Mouse (Mus musculus) CD4-positive helper T cell, adult 2 months (primary cell): ENCODE measurements around the gene Krtap19-4.

Experiments used
- DNase-seq: peaks from one replicate; pipeline ENCODE4 v3.0.0-alpha.2; 2012; ENCODE audit warnings: low read depth, missing footprints, low spot score

The Krtap19-4 gene

GRCm38 (mm10) chr16:88884989-88885388, at the start of gene Krtap19-4:
TSS of gene Krtap19-4 (minus strand) at chr16:88885089.
- DNase-seq, result no peak

GRCm38 (mm10) chr16:88932165-88932564, 47.3 kb upstream of the Krtap19-4 start, which contains the start of gene Krtap19-9b:
TSS of gene Krtap19-9b (minus strand) at chr16:88932265.
- DNase-seq, result no peak

- no peak for DNase-seq
These were observed 11.5 kb upstream of the Krtap19-4 start, which contains the start of gene Krtap19-5 for GRCm38 (mm10) chr16:88896357-88896756. TSS of gene Krtap19-5 (minus strand) at chr16:88896457.

- DNase-seq, result no peak
These were observed 2.0 kb upstream of the Krtap19-4 start for GRCm38 (mm10) chr16:88886870-88887269.

GRCm38 (mm10) chr16:88877938-88878337, 7.0 kb downstream of the Krtap19-4 start, which contains the start of gene Krtap19-3:
TSS of gene Krtap19-3 (minus strand) at chr16:88878038.
- no peak for DNase-seq

- DNase-seq, result no peak
These were observed 10.7 kb downstream of the Krtap19-4 start, which contains the start of gene Krtap19-2 for GRCm38 (mm10) chr16:88874169-88874568. TSS of gene Krtap19-2 (minus strand) at chr16:88874269.

- DNase-seq, result no peak
These were observed 15.6 kb downstream of the Krtap19-4 start, which contains the start of gene Krtap19-1 for GRCm38 (mm10) chr16:88869311-88869710. TSS of gene Krtap19-1 (minus strand) at chr16:88869411.

- no peak for DNase-seq
These were observed 19.9 kb downstream of the Krtap19-4 start for GRCm38 (mm10) chr16:88864887-88865407.

GRCm38 (mm10) chr16:88851450-88851849, 33.4 kb downstream of the Krtap19-4 start:
- no peak for DNase-seq

GRCm38 (mm10) chr16:88848558-88848957, 36.3 kb downstream of the Krtap19-4 start:
- DNase-seq, result no peak

- DNase-seq, result no peak
These were observed 37.5 kb downstream of the Krtap19-4 start for GRCm38 (mm10) chr16:88847363-88847762.
